Mouse (Mus musculus) kidney, embryonic 14.5 days (tissue): ENCODE results near the gene Klf11. TPM values are rescaled to one million over a fixed set of nuclear protein-coding genes. Genes with fewer than 3 reads are reported as not detected.

Source experiments
- ATAC-seq: fragments of 200-750 bp; cut with Nextera tagmentation; 2 replicates; pipeline ENCODE4 v1.8.0; 2017; ENCODE audit warnings: moderate number of reproducible peaks, mild to moderate bottlenecking, moderate TSS enrichment, moderate library complexity; ENCODE audit not compliant: low FRiP score, low TSS enrichment
- H3K27ac ChIP-seq: fragments of 300-500 bp; sonication (generic); 2 replicates; pipeline ENCODE4 v1.5.1; 2014; ENCODE audit warnings: low read depth, mild to moderate bottlenecking, low read length, moderate library complexity, mixed read lengths
- H3K27me3 ChIP-seq: fragments of 300-500 bp; sonication (generic); 2 replicates; pipeline ENCODE4 v1.6.1; 2014; ENCODE audit warnings: mild to moderate bottlenecking, low read length; ENCODE audit not compliant: control insufficient read depth, insufficient read depth
- H3K36me3 ChIP-seq: fragments of 300-500 bp; sonication (generic); 2 replicates; pipeline ENCODE4 v1.6.1; 2014; ENCODE audit warnings: low read length, mixed read lengths; ENCODE audit not compliant: control insufficient read depth, insufficient read depth
- H3K4me1 ChIP-seq: fragments of 300-500 bp; sonication (generic); 2 replicates; pipeline ENCODE4 v1.6.1; 2014; ENCODE audit warnings: low read length, mixed read lengths; ENCODE audit not compliant: control insufficient read depth, insufficient read depth
- H3K4me2 ChIP-seq: fragments of 300-500 bp; sonication (generic); replicated peaks from 2 replicates; pipeline ENCODE4 v1.6.1; 2014; ENCODE audit warnings: low read depth, mild to moderate bottlenecking, low read length
- H3K4me3 ChIP-seq: fragments of 300-500 bp; sonication (generic); 2 replicates; pipeline ENCODE4 v1.5.1; 2014; ENCODE audit warnings: mild to moderate bottlenecking, low read length
- H3K9ac ChIP-seq: fragments of 300-500 bp; sonication (generic); 2 replicates; pipeline ENCODE4 v1.6.1; 2014; ENCODE audit warnings: low read depth, mild to moderate bottlenecking, low read length, moderate library complexity
- H3K9me3 ChIP-seq: fragments of 300-500 bp; sonication (generic); 2 replicates; pipeline ENCODE4 v1.6.1; 2016; ENCODE audit warnings: low read length; ENCODE audit not compliant: control insufficient read depth
- WGBS: fragments of 180-500 bp; shearing (Covaris S2); extraction: QIAGEN DNeasy Blood & Tissue Kit; methylation state at CpG from one replicate; pipeline ENCODE4 v1.1.7; 2014; 5-methylcytosine and 5-hydroxymethylcytosine counted together
- polyA plus RNA-seq: library from polyadenylated mRNA; unstranded; fragments of >200 nt; fragmentation: Nextera tagmentation; extraction: Ambion mirVana; gene quantifications from 2 replicates; pipeline ENCODE4 v1.2.1, GENCODE M21; 2014

Klf11 gene
- polyA plus RNA-seq, result 6.2 and 11.9 TPM in 2 replicates

GRCm38 (mm10) chr12:24651063-24651557, at the start of gene Klf11:
TSS of gene Klf11 (plus strand) at chr12:24651274.
- Histone ChIP-seq H3K4me2 (peak within 1 kb of the TSS; percentile 58), H3K36me3 (peaks cover 25% of the 10 kb centered on the region), H3K27ac (peak within 1 kb of the TSS; percentile 94), H3K4me1 (peaks cover 35% of the 10 kb centered on the region), H3K4me3 (peak within 1 kb of the TSS; percentile 96), H3K9me3 (no peaks in the 10 kb centered on the region), H3K27me3 (no peaks in the 10 kb centered on the region), H3K9ac (peak within 1 kb of the TSS; percentile 93)
- ATAC-seq, result peak; percentile 95
- WGBS, result under 1% methylated on average over 67 of the region's 68 CpGs

- no peaks in the 10 kb centered on the region for H3K4me1 ChIP-seq
- no peaks in the 10 kb centered on the region for H3K27me3 ChIP-seq
- no peaks in the 10 kb centered on the region for H3K36me3 ChIP-seq
- no peak overlapping the region for H3K4me3 ChIP-seq
- no peaks in the 10 kb centered on the region for H3K9me3 ChIP-seq
- no peak overlapping the region for H3K9ac ChIP-seq
- peak; percentile 62; the same call in 1 of the 2 replicates for ATAC-seq
- no peak overlapping the region for H3K27ac ChIP-seq
- WGBS, result 46% methylated on average over 2 of the region's 2 CpGs
- no peak overlapping the region for H3K4me2 ChIP-seq
These were observed 47.8 kb upstream of the Klf11 start for GRCm38 (mm10) chr12:24603266-24603665.

GRCm38 (mm10) chr12:24606166-24606565, 44.9 kb upstream of the Klf11 start:
- H3K27me3 ChIP-seq, result no peaks in the 10 kb centered on the region
- H3K9me3 ChIP-seq, result no peaks in the 10 kb centered on the region
- ATAC-seq, result no peak
- WGBS, result 68% methylated on average over 10 of the region's 10 CpGs
- no peak overlapping the region for H3K4me3 ChIP-seq
- no peaks in the 10 kb centered on the region for H3K36me3 ChIP-seq
- H3K4me2 ChIP-seq, result no peak overlapping the region
- H3K27ac ChIP-seq, result no peak overlapping the region
- no peak overlapping the region for H3K9ac ChIP-seq
- no peaks in the 10 kb centered on the region for H3K4me1 ChIP-seq

GRCm38 (mm10) chr12:24612591-24612990, 38.5 kb upstream of the Klf11 start:
- Histone ChIP-seq H3K9me3 (no peaks in the 10 kb centered on the region), H3K36me3 (peaks cover 2% of the 10 kb centered on the region; the same call in 1 of the 2 replicates), H3K4me2 (no peak overlapping the region), H3K4me1 (no peaks in the 10 kb centered on the region), H3K27ac (no peak overlapping the region), H3K4me3 (no peak overlapping the region), H3K9ac (no peak overlapping the region), H3K27me3 (no peaks in the 10 kb centered on the region)
- WGBS, result 36% methylated on average over 6 of the region's 6 CpGs
- no peak for ATAC-seq

GRCm38 (mm10) chr12:24614452-24615075, 36.5 kb upstream of the Klf11 start:
- no peaks in the 10 kb centered on the region for H3K4me1 ChIP-seq
- WGBS, result 85% methylated on average over 17 of the region's 17 CpGs
- H3K36me3 ChIP-seq, result peaks cover 2% of the 10 kb centered on the region; the same call in 1 of the 2 replicates
- H3K9ac ChIP-seq, result no peak overlapping the region
- ATAC-seq, result 0 out of 2 replicates have a peak, but pooled peaks have one; percentile 32
- H3K9me3 ChIP-seq, result no peaks in the 10 kb centered on the region
- H3K27me3 ChIP-seq, result no peaks in the 10 kb centered on the region
- no peak overlapping the region for H3K27ac ChIP-seq
- no peak overlapping the region for H3K4me2 ChIP-seq
- H3K4me3 ChIP-seq, result no peak overlapping the region

- 69% methylated on average over 3 of the region's 3 CpGs for WGBS
- no peak overlapping the region for H3K4me3 ChIP-seq
- no peak overlapping the region for H3K4me2 ChIP-seq
- H3K9ac ChIP-seq, result no peak overlapping the region
- no peaks in the 10 kb centered on the region for H3K27me3 ChIP-seq
- ATAC-seq, result no peak
- no peaks in the 10 kb centered on the region for H3K9me3 ChIP-seq
- no peaks in the 10 kb centered on the region for H3K4me1 ChIP-seq
- H3K27ac ChIP-seq, result no peak overlapping the region
- peaks cover 2% of the 10 kb centered on the region; the same call in 1 of the 2 replicates for H3K36me3 ChIP-seq
These were observed 35.9 kb upstream of the Klf11 start for GRCm38 (mm10) chr12:24615140-24615539.

GRCm38 (mm10) chr12:24619436-24619835, 31.6 kb upstream of the Klf11 start:
- ATAC-seq, result no peak
- H3K4me2 ChIP-seq, result no peak overlapping the region
- no peaks in the 10 kb centered on the region for H3K9me3 ChIP-seq
- H3K4me3 ChIP-seq, result no peak overlapping the region
- no peak overlapping the region for H3K9ac ChIP-seq
- H3K27ac ChIP-seq, result no peak overlapping the region
- 85% methylated on average over 4 of the region's 4 CpGs for WGBS
- H3K36me3 ChIP-seq, result no peaks in the 10 kb centered on the region; the same call in 1 of the 2 replicates
- no peaks in the 10 kb centered on the region for H3K27me3 ChIP-seq
- H3K4me1 ChIP-seq, result no peaks in the 10 kb centered on the region

- H3K27me3 ChIP-seq, result no peaks in the 10 kb centered on the region
- H3K36me3 ChIP-seq, result no peaks in the 10 kb centered on the region
- WGBS, result 83% methylated on average over 12 of the region's 12 CpGs
- H3K9me3 ChIP-seq, result no peaks in the 10 kb centered on the region
- H3K4me1 ChIP-seq, result no peaks in the 10 kb centered on the region
- no peak overlapping the region for H3K4me3 ChIP-seq
- no peak overlapping the region for H3K9ac ChIP-seq
- no peak for ATAC-seq
- H3K4me2 ChIP-seq, result no peak overlapping the region
- no peak overlapping the region for H3K27ac ChIP-seq
These were observed 27.4 kb upstream of the Klf11 start for GRCm38 (mm10) chr12:24623486-24624251.

- Histone ChIP-seq H3K9ac (no peak overlapping the region), H3K4me1 (no peaks in the 10 kb centered on the region), H3K27ac (no peak overlapping the region), H3K27me3 (no peaks in the 10 kb centered on the region), H3K36me3 (no peaks in the 10 kb centered on the region), H3K4me3 (no peak overlapping the region), H3K9me3 (no peaks in the 10 kb centered on the region), H3K4me2 (no peak overlapping the region)
- WGBS, result 91% methylated on average over 5 of the region's 5 CpGs
- ATAC-seq, result no peak
These were observed 24.7 kb upstream of the Klf11 start for GRCm38 (mm10) chr12:24626401-24626800.
